In the genomic region with DNA sequence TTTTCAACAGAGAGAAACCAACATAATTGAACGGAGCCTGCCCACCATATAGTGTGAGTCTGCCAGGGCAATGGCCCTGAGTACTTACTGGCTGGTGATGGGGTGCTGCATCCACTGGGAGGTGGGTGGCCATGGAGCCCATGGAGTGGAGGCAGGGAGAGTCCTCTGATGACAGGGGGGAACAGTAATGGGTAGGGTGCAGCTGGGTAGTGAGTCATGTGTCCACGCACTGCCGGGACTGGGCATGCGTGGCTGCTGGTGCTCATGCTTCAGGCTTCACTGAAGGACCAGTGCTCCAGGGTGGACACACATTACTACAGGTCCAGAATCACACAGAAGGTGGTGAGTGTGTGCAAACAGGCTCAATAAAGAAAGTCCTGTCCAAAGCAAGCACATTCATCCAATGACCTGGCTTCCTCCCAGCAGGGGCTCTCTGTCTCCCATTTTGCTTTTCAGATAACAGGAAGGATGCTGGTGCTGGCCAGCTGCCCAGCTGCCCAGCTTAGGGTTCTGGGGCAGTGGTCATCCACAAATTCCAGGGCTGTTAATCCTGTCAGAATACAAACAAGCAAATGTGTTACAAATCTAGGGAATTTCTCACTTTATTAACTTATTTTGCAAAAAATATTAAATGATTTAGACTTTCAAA, we compare ENCODE assay signal across 8 mouse cellular contexts. TPM values are rescaled to one million over a fixed set of nuclear protein-coding genes. Genes with fewer than 3 reads are reported as not detected.
DNase-seq lines count a peak whose midpoint lies in the region; ATAC-seq and TF ChIP-seq lines count a peak whose summit lies in the region.

TSS of gene Rarb (minus strand) at position 555 of the 649 bp plus-strand sequence.

- H3K9ac ChIP-seq in neural tube, embryonic 11.5 days (ENCODE audit: low read length): no peak within 1 kb of the TSS
- no peak within 1 kb of the TSS for H3K9ac ChIP-seq in stomach, embryonic 15.5 days

- H3K27ac ChIP-seq in gastrocnemius, adult 2 months: no peak within 1 kb of the TSS
- H3K27ac ChIP-seq in neural tube, embryonic 11.5 days (ENCODE audit: low read depth, low read length): no peak within 1 kb of the TSS
- H3K27ac ChIP-seq in stomach, embryonic 15.5 days: no peak within 1 kb of the TSS

- no peaks in the 10 kb centered on the region for H3K4me1 ChIP-seq in neural tube, embryonic 11.5 days (ENCODE audit: control insufficient read depth, insufficient read depth, low read length)
- no peaks in the 10 kb centered on the region for H3K4me1 ChIP-seq in stomach, embryonic 15.5 days

- intact Hi-C loops in gastrocnemius, adult 2 months (cut with DNase I): no loop called here
- intact Hi-C loops in heart, postnatal 36 days (cut with DNase I): no loop called here

- no peak for ATAC-seq in neural tube, embryonic 11.5 days (ENCODE audit: insufficient read depth, low FRiP score, low TSS enrichment)
- ATAC-seq in stomach, embryonic 15.5 days (ENCODE audit: insufficient read depth, low FRiP score, low read depth): no peak; the same call in 1 of the 2 replicates

- no peaks in the 10 kb centered on the region for H3K36me3 ChIP-seq in neural tube, embryonic 11.5 days (ENCODE audit: control insufficient read depth, insufficient read depth, low read length)
- no peaks in the 10 kb centered on the region for H3K36me3 ChIP-seq in stomach, embryonic 15.5 days

- no peak for TF ChIP-seq CTCF in gastrocnemius, adult 2 months (IDR thresholded peaks at IDR 0.05)

- H3K27me3 ChIP-seq in neural tube, embryonic 11.5 days (ENCODE audit: control insufficient read depth, insufficient read depth, low read length): no peaks in the 10 kb centered on the region
- no peaks in the 10 kb centered on the region for H3K27me3 ChIP-seq in stomach, embryonic 15.5 days (replicated peaks)

- H3K4me3 ChIP-seq in gastrocnemius, adult 2 months: no peak within 1 kb of the TSS
- no peak within 1 kb of the TSS for H3K4me3 ChIP-seq in neural tube, embryonic 11.5 days (ENCODE audit: low read depth, low read length)
- H3K4me3 ChIP-seq in stomach, embryonic 15.5 days (replicated peaks): no peak within 1 kb of the TSS

- DNase-seq in gastrocnemius, adult 2 months: no peak
- DNase-seq in gastrocnemius, adult 18-20 months (ENCODE audit: low spot score): no peak
- DNase-seq in neural tube, embryonic 11.5 days (ENCODE audit: low spot score): no peak
- DNase-seq in neural tube, embryonic 10.5 days (ENCODE audit: extremely low spot score, low spot score): no peak
- DNase-seq in heart, postnatal 36 days: no peak
- DNase-seq in thymus, postnatal 0 days (ENCODE audit: low spot score): no peak
- DNase-seq in lung, postnatal 25 days (ENCODE audit: low spot score): no peak

- H3K9me3 ChIP-seq in neural tube, embryonic 11.5 days (ENCODE audit: control insufficient read depth, low read length): no peaks in the 10 kb centered on the region
- H3K9me3 ChIP-seq in stomach, embryonic 15.5 days: no peaks in the 10 kb centered on the region

- WGBS in neural tube, embryonic 11.5 days: 94% methylated on average over 4 of the region's 4 CpGs
- 93% methylated on average over 4 of the region's 4 CpGs for WGBS in stomach, embryonic 15.5 days

- H3K4me2 ChIP-seq in neural tube, embryonic 11.5 days (ENCODE audit: low read depth): no peak within 1 kb of the TSS
- no peak within 1 kb of the TSS for H3K4me2 ChIP-seq in stomach, embryonic 15.5 days

RNA-seq across cellular contexts. Expression of gene Rarb, which starts in this region (rescaled TPM):
- 10 to 100 TPM; 12.9 to 13.1 TPM for total RNA-seq in gastrocnemius, adult 2 months (2021)
- total RNA-seq in gastrocnemius, adult 18-20 months (2021): 10 to 100 TPM in 1 of 2 experiments, 1 to 10 TPM in 1; 9.9 to 12.5 TPM
- polyA plus RNA-seq in neural tube, embryonic 11.5 days (2014; fragmentation: Nextera tagmentation; extraction: Ambion mirVana): 53.0 and 61.2 TPM in 2 replicates
- total RNA-seq in heart, postnatal 36 days (2021): 10 to 100 TPM; 15.8 to 16.2 TPM
- polyA plus RNA-seq in stomach, embryonic 15.5 days (2015; fragmentation: Nextera tagmentation; extraction: Ambion mirVana): 20.4 and 21.3 TPM in 2 replicates
- polyA plus RNA-seq in thymus, postnatal 0 days (2015; fragmentation: Nextera tagmentation; extraction: Ambion mirVana): 0.51 and 0.76 TPM in 2 replicates

Comparison
In these comparisons a context has a peak if more than half of its experiments do, and no peak if none do; other contexts are left out.
1. RNA of gene Rarb (polyA plus RNA-seq): 53.0 to 61.2 TPM in neural tube, embryonic 11.5 days and 20.4 to 21.3 TPM in stomach, embryonic 15.5 days; 0.51 to 0.76 TPM in thymus, postnatal 0 days; every median in the first group is over 10 times any median in the second.